Mouse (Mus musculus) cerebellum, adult 2 months (tissue): Measurements from ENCODE around the gene Gm648.
A peak's percentile ranks its signal among the peaks of the same experiment; 100 is the strongest.

Experiments
- CTCF ChIP-seq: fragments of 200-500 bp; IDR thresholded peaks from 2 replicates; pipeline ENCODE4 v1.5.1; 2011; ENCODE audit warnings: low read depth, mild to moderate bottlenecking, control low read depth, low read length, moderate library complexity, borderline replicate concordance; ENCODE audit not compliant: insufficient read depth
- POLR2A ChIP-seq: fragments of 200-500 bp; IDR thresholded peaks from 2 replicates; pipeline ENCODE4 v1.6.1; 2011; ENCODE audit warnings: low read length, control low read depth, borderline replicate concordance; ENCODE audit not compliant: insufficient read depth

DNA sequence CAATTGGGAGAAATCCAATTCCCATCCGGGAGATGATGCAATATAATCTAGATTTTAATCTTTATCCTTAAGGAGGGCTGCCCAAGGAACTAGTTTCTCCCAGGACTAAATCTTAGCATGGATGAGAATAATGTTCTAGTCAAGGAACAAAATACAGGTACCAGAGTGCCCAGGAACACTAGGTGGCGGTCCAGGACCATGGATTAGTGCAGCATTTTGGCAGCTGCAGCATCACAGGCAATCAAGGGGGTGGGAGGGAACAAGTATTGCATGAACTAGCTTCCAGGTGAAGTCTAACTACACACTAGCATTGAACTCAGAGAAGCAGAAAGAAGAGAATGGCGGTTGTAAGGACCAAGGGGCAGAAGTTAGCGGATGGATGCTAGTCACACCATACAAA is 12.2 kb downstream of the Gm648 start:
- TF ChIP-seq CTCF (peak; percentile 53; the same call in 1 of the 2 replicates), POLR2A (no peak)
